Mouse (Mus musculus) layer of hippocampus, postnatal 36 days (tissue): ENCODE measurements around the gene Rnf208. TPM values are rescaled to one million over a fixed set of nuclear protein-coding genes. Genes with fewer than 3 reads are reported as not detected.

ENCODE experiments used
- DNase-seq, 2 experiments: peaks; one replicate each; pipeline ENCODE4 v3.0.0; 2022
- total RNA-seq, 2 experiments: library from RNA; stranded (reverse); gene quantifications; 2 replicates each; pipeline ENCODE4 v1.2.3; 2021

The Rnf208 gene
- total RNA-seq, 2 experiments from 2014 or later, result 223 to 232 TPM

DNA sequence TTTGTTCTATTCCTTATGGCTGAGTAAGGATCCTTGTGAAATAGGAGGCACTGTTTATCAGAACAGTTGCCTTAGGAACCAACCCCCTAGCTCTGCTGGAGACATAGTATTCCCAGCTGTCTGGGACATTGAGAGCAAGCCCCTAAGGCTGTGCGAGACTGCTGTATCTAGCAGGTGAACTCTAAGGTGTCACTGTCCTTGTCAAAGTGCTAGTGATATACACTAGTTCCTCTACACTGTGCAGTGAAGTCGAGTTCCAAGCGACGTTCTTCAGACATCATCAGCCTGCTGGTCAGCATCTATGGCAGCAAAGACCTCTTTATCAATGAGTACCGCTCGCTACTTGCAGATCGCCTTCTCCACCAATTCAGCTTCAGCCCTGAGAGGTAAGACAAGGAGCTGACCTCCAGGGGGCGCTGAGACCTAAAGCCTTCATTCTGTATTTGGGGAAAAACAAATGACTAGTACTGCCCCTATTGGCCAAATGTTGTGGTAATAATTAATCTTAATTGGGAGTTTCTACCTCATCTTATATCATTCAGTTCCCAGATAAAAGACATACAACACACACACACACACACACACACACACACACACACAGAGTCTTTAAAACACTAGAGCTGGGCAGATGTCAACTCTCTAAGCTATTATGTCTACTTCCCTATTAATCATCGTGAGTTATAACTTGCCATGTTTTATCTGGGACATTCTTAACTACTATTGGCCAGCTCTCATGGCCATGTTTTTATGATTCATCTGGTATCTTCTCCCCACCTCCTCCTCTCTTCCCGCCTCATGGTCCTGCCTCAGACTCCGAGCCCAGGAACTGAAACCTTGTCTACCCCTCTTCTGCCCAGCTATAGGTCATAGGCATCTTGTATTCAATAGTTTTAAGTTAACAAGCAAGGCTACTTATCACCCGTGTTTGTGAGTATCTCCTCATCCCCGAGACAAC is 37.1 kb downstream of the Rnf208 start:
- peak; percentile 75 to 78 for DNase-seq

DNA sequence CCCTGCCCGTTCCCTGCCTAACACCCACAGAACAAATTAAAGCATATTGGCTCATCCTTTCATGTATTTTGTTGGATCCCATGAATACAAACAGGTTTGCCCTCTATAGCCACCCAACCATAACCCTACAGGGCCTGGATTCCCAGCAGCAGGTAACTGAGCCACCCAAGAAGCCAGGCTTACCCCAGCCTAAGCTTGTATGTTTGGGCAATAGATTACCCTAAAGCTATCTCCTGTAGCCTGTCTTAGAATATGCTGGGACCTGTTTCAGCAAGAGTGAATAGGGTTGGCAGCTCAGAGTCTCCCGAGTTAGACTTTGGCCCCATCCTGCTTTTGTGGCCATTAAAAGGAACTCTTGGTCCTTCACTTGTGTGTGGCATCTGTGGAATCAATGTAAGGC is 43.5 kb downstream of the Rnf208 start:
- no peak for DNase-seq

DNA sequence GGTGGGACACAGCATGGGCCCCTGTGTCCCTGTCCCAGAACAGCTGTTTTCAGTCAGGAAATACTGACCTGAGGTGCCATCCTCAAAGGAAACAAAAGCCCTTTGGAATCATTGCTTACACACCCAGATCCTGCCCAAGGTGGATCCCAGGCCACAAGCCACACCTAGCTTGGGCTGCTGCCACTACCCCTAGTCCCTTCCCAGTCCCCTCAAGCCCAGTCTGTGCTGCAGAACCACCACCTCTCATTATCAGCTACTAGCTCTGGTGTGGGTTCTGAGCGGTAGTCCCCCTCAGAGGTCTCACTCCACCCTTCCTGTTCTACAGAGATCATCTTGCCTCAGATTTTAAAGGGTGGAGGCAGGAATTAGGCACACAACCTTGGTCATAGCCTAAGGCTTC is 44.3 kb downstream of the Rnf208 start:
- no peak for DNase-seq

DNA sequence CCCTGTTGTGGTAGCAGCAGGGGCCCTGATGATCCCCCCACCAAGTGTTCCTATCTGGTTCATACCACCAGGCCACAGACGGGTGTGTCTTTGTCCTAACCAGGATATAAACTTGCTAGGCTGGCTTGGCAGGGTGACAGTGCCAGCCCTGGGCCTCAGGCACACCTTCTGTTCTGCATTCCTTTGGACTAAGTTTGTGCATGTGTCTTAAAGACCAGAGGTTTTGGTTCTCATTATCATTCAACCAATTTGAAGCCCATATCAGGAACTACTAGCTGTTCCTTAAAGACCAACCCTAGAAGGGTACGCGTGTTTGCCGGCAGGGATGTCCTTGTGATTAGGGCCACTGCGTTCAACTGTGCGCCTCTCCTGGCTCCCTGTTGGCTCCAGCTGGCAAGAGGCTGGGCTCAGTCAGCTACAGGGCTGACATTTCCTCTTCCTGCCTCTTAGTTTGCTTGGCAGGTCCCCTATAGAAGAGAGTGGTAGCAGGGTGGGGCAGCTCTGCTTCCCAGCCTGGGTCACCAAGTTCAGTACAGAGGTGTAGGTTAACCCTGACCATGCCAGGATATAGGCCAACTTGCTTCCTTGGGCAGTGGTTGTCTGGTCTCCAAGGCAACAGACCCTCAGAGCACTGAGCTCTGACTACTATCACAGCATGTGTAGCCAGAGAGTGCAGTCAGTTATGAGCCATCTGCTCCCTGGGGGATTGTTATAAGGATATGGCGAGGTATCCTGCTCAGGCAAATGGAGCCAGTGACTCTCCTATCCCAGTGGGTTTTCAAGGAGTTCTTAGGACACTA is 45.0 kb downstream of the Rnf208 start:
- peak in 1 of 2 experiments; percentile 48 for DNase-seq

DNA sequence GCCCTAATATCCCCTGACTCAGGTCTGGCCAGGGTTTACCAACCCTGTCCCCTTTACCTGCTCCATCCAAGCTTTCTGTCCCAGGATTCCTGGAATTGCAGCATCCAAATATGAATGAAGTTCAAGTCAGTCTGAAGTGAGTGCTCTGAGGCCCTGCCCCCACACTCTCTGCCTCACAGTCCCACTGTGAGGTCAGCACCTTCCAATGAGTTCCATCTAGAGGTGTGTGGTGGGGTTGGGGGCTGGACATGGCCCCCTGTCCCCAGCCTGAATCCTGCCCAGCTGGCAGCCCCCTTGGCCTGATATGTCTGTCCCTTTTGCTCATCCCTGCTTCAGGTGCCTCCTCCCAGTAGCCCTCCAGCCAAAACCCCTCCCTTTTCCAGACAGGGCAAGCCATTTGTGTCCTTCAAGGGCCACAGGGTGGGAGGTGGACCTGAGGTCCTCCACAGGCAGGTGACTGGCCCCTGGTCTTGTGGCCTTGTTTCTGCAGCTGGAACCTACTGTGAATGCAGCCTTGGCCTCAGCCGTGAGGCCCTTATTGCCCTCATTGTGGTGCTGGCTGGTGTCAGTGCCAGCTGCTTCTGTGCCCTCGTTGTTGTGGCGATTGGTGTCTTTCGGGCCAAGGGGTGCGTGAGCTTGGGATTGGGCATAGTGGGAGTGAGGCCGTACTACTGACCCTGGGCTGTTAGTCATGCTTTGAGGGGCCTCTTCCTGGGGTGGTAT is 46.0 kb downstream of the Rnf208 start, which contains the start of gene Tmem210:
TSS of gene Tmem210 (plus strand) at position 219 of the 723 bp plus-strand sequence.
- no peak for DNase-seq

DNA sequence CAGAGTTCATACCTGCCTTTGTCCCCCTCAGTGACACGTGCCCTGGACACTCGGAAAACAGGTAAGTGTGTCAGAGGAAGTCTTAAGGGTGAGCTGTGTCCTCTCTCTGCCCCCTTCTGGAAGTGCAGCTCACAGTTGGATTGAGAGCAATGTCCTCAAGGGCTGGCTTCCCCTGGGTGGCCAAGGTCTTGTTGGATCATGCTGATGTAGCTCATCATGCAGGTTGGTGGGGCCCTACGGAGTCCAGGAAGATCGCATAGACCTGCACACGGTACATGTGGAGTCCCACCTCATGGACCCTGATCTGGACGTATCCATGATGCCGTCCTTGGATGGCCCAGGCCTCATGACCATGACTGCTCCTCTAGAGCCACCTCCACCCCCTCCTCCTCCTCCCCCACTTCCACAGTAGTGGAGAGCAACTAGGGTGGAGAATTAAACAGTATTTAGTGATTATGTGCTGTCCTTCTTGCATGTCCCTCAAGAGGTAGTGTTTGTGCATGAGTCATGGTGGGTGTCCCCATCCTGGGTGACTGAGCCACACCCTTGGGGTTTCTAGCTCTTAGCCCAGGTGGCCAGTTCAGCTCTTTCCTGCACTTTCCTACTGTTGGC is 46.8 kb downstream of the Rnf208 start:
- no peak for DNase-seq

DNA sequence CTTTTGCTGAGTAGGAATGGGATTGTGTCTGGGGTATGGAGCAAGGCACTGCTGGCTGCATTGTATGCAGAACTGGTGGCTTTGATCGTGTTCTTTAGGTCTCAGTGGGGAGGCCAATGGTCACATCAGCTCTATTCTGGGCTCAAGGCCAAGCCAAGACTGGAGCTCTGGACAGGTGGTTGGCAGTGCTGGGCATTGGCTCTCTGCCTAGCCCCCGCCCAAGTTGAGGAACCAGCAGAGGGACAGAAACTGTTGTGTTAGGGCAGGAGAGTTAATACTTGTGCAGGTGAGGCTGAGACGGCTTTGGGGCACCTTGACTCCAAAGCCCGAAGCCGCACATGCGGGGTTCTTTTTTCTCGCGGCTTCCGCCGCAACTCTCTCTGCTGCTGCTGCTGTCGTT is 47.6 kb downstream of the Rnf208 start, which contains the start of gene Lrrc26:
TSS of gene Lrrc26 (plus strand) at position 265 of the 400 bp plus-strand sequence.
- peak in 1 of 2 experiments; percentile 34 for DNase-seq

DNA sequence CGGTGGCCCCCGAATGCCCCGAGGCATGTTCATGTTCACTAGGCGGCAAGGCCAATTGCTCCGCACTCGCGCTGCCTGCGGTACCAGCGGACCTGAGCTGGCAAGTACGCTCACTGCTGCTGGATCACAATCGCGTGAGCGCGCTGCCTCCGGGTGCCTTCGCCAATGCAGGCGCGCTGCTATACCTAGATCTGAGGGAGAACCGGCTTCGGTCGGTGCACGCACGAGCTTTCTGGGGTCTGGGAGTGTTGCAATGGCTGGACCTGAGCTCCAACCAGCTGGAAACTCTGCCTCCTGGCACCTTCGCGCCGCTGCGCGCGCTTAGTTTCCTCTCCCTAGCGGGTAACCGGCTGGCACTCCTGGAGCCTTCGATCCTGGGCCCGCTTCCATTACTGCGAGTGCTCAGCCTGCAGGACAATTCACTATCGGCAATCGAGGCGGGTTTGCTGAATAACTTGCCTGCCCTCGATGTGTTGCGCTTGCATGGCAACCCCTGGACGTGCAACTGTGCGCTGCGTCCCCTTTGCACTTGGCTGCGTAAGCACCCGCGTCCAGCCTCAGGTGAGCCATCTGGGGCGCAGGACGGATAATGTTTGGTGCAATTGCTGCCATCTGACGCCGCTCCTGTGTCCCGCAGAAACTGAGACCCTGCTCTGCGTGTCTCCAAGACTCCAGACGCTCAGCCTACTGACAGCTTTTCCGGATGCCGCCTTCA is 48.2 kb downstream of the Rnf208 start:
- DNase-seq, result peak; percentile 75

DNA sequence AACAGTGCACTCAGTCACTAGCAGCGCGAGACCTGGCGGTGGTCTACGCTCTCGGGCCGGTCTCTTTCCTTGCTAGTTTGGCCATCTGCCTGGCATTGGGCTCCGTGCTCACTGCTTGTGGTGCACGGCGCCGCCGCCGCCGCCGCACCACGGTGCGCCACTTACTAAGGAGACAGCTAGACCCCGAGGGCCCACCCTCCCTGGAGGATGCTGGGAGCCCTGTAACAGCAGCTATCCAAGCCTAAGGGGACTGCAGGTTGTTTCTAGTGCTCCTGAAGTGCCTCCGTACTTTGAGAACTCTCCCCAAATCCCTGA is 48.7 kb downstream of the Rnf208 start:
- DNase-seq, result peak; percentile 52 to 56

DNA sequence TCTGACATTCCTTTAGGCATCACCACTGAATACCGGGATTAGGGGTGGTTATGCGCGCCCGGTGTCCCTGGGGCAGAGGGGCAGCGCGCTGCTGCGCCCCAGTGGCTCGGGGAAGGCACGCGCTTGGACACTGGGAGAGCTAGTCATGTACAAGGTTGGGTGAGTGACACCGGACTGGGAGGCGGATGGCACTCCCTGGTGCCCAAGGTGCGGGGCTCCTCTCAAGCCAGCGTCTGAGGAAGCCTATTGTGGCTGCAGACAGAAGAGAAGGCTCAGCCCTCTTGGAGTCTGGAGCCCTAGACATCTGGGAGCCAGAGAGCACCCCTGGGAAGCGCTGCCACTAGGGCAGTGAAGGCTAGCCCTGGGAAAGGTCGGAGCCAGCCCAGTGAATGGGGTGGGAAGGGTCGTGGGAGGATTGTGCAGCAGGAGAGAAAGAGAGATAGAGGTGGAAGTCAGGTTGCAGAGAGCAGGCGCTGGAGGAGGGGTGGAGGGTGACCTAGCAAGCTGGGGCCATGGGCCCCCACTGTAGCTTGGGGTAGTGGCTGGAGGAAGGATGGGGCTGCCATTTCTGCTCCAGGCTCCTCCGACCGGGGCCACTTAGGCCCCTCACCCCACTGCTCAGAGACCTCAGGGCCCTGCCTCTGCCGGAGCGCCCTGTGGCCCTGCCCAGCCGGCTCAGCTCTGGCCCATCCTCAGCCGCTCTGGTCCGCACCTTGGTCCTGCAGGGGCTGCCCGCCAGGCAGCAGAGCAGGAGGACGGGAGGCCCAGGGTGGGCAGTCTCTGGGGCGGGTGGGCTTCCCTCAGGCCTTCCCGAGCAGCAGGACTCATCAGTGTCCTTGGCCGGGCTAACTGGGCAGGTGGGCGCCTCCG is 49.4 kb downstream of the Rnf208 start:
- no peak for DNase-seq

DNA sequence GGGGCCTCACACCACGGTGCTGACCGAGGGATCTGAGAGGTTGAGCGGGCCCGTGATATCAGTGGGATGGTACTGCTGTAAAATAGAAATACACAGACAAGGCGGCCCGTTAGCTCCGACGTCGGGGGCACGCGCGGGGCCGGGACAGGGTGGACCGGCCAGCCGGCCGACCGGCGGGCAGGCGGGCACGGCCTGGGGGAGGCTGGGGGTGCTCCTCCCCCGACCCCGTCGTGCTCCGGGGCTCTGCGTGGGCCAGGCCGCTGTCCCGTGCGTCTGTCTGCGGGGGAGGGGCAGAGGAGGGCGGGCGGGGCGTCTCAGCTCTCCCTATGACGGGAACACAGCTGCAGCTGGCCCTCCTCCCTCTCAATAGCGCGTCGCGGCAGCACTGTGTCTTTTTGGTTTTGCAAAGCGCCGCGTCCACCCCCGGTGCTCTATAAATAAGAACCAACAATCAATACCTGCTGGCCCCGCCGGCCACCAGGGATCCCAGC is 50.0 kb downstream of the Rnf208 start:
- peak in 1 of 2 experiments; percentile 38 for DNase-seq

DNA sequence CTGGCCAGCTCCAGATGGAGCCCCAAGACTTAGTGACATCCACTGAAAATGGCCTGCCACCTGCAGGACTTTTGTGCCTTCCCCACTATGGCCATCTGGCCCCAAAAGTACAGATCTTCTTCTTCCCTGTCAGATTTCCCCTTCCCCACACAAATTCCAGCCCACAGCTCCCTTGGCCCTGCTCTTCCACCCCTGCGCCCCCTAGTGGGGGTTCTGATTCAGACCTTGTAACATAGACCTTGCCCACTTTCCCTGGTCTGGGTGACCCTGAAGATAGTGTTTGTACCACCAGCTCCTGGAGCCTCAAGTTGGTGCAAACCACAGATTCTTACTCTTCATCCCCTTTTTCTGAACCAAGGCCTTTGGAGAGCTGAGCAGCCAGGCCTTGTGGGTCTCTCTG is 50.8 kb downstream of the Rnf208 start:
- DNase-seq, result peak in 1 of 2 experiments; percentile 61

DNA sequence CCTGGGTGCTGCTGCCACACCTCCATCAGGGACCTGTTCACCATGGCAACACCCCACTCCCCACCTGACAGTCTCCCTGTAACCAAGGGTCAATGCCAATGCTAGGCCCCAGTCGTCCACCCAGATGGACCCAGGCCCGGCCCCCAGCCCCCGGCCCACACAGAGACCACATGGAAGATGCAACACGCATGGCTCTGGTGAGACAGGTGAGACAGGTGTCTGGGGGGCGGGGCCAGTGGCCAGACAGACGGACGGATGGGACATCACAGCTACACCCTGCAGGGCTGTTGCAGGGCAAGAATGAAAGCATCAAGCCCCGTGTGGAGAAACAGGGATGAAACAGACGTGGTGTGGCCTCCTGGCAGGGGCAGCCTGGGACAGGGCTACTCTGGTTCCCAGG is 51.7 kb downstream of the Rnf208 start:
- no peak for DNase-seq

Other genes starting within 250 kb of the Rnf208 start
- gene Nsmf, start 187.9 kb upstream of the Rnf208 start, total RNA-seq, result 100 to 1,000 TPM; 948 to 958 TPM
- not detected for gene Entpd8, start 162.0 kb upstream of the Rnf208 start, total RNA-seq
- not detected for gene Noxa1, start 147.1 kb upstream of the Rnf208 start, total RNA-seq
- gene Nrarp, start 61.5 kb upstream of the Rnf208 start, total RNA-seq, result 10 to 100 TPM; 21.3 to 21.5 TPM
- gene Tor4a, start 45.4 kb upstream of the Rnf208 start, total RNA-seq, result 1 to 10 TPM; 1.3 to 1.8 TPM
- 10 to 100 TPM; 55.1 to 58.1 TPM for gene Nelfb, start 30.8 kb upstream of the Rnf208 start, total RNA-seq
- gene Stpg3, start 27.6 kb upstream of the Rnf208 start, total RNA-seq, result not detected
- gene Fam166a, start 23.5 kb upstream of the Rnf208 start, total RNA-seq, result not detected
- 100 to 1,000 TPM; 309 to 323 TPM for gene Tubb4b, start 17.6 kb upstream of the Rnf208 start, total RNA-seq
- not detected for gene Slc34a3, start 7.9 kb upstream of the Rnf208 start, total RNA-seq
- not detected for gene Rnf224, start 5.5 kb upstream of the Rnf208 start, total RNA-seq
- not detected for gene Cysrt1, start 197 bp downstream of the Rnf208 start, total RNA-seq
- gene AL732309.1, start 4.6 kb downstream of the Rnf208 start, total RNA-seq, result 1 to 10 TPM; 2.2 to 4.4 TPM
- gene Tmem203, start 13.2 kb downstream of the Rnf208 start, total RNA-seq, result 10 to 100 TPM; 35.5 to 40.4 TPM
- 10 to 100 TPM; 19.4 to 23.1 TPM for gene Tprn, start 20.4 kb downstream of the Rnf208 start, total RNA-seq
- 10 to 100 TPM; 65.0 to 69.4 TPM for gene Ssna1, start 30.2 kb downstream of the Rnf208 start, total RNA-seq
- gene Anapc2, start 30.2 kb downstream of the Rnf208 start, total RNA-seq, result 10 to 100 TPM; 83.0 to 83.3 TPM
- not detected for gene Tmem210, start 45.9 kb downstream of the Rnf208 start, total RNA-seq
- not detected for gene Lrrc26, start 47.7 kb downstream of the Rnf208 start, total RNA-seq
- 100 to 1,000 TPM; 420 to 431 TPM for gene Grin1, start 76.9 kb downstream of the Rnf208 start, total RNA-seq
- 10 to 100 TPM; 50.6 to 52.3 TPM for gene Man1b1, start 90.1 kb downstream of the Rnf208 start, total RNA-seq
- 10 to 100 TPM; 26.1 to 38.4 TPM for gene Dpp7, start 114.1 kb downstream of the Rnf208 start, total RNA-seq
- 10 to 100 TPM; 10.8 to 13.8 TPM for gene Uap1l1, start 123.4 kb downstream of the Rnf208 start, total RNA-seq
- gene Sapcd2, start 130.1 kb downstream of the Rnf208 start, total RNA-seq, result 1 to 10 TPM; 3.7 to 4.6 TPM
- gene Entpd2, start 153.6 kb downstream of the Rnf208 start, total RNA-seq, result 10 to 100 TPM; 14.9 to 16.1 TPM
- 100 to 1,000 TPM; 422 to 431 TPM for gene Npdc1, start 157.1 kb downstream of the Rnf208 start, total RNA-seq
- under 1 TPM; 0.87 to 0.94 TPM for gene Fut7, start 181.0 kb downstream of the Rnf208 start, total RNA-seq
- gene Abca2, start 186.4 kb downstream of the Rnf208 start, total RNA-seq, result 100 to 1,000 TPM; 147 to 167 TPM
- under 1 TPM in 1 of 2 experiments, not detected in 1; 0.66 TPM for gene Clic3, start 214.6 kb downstream of the Rnf208 start, total RNA-seq
- 10 to 100 TPM; 46.2 to 62.8 TPM for gene Paxx, start 218.8 kb downstream of the Rnf208 start, total RNA-seq
- gene Ptgds, start 227.8 kb downstream of the Rnf208 start, total RNA-seq, result 100 to 1,000 TPM; 435 to 800 TPM